Mouse (Mus musculus) MEL (cell line): ENCODE measurements at regions not wholly inside any gene's neighbourhood (a gene's known extent, or its start where the extent isn't known, plus 50 kb on each side); places are given as distances from the start of the nearest gene placed in this dataset.

ENCODE experiments used
- CHD1 ChIP-seq: IDR thresholded peaks from 2 replicates; pipeline ENCODE4 v1.6.1; 2012; ENCODE audit warnings: low read depth, mild to moderate bottlenecking, inconsistent platforms, low read length, improper control_type of control experiment
- CHD2 ChIP-seq: IDR thresholded peaks from 2 replicates; pipeline ENCODE4 v1.6.1; 2011; ENCODE audit warnings: low read length, improper control_type of control experiment
- CTCF ChIP-seq, 3 experiments: IDR thresholded peaks in 2 of 3; conservative IDR thresholded peaks in 1 of 3; 2 replicates each; pipeline ENCODE4 v1.5.1; 2011 to 2012; ENCODE audit warnings: low read length in 3 of 3, low read depth in 2 of 3, mild to moderate bottlenecking in 2 of 3, improper control_type of control experiment in 1 of 3, inconsistent platforms in 1 of 3, mixed read lengths in 1 of 3, moderate library complexity in 1 of 3; ENCODE audit not compliant: control insufficient read depth in 1 of 3, insufficient read depth in 1 of 3, poor library complexity in 1 of 3, severe bottlenecking in 1 of 3
- MXI1 ChIP-seq: IDR thresholded peaks from 2 replicates; pipeline ENCODE4 v1.6.1; 2011; ENCODE audit warnings: mild to moderate bottlenecking, low read depth, low read length, improper control_type of control experiment
- POLR2A ChIP-seq, 2 experiments: IDR thresholded peaks; 2 replicates each; pipeline ENCODE4 v1.6.1; 2011 to 2012; ENCODE audit warnings: low read length in 2 of 2, mild to moderate bottlenecking in 2 of 2, control low read depth in 1 of 2, improper control_type of control experiment in 1 of 2, low read depth in 1 of 2, moderate library complexity in 1 of 2; ENCODE audit not compliant: control insufficient read depth in 1 of 2, insufficient read depth in 1 of 2, poor library complexity in 1 of 2
- POLR2AphosphoS2 ChIP-seq: IDR thresholded peaks from 2 replicates; pipeline ENCODE4 v1.6.1; 2011; ENCODE audit warnings: low read length, improper control_type of control experiment
- SIN3A ChIP-seq: IDR thresholded peaks from 2 replicates; pipeline ENCODE4 v1.6.1; 2012; ENCODE audit warnings: low read length, improper control_type of control experiment, inconsistent platforms

GRCm38 (mm10) chr4:93199811-93200210, 135.5 kb downstream of the Tusc1 start:
- TF ChIP-seq CHD2 (no peak), SIN3A (no peak), CTCF (IDR thresholded peaks at IDR 0.05 in 2 of 3, conservative IDR thresholded peaks at IDR 0.05 in 1 of 3; ENCODE audit: control insufficient read depth in 1 of 3, insufficient read depth in 1 of 3, low read depth in 2 of 3, low read length in 3 of 3, poor library complexity in 1 of 3, severe bottlenecking in 1 of 3) (no peak), POLR2AphosphoS2 (no peak), CHD1 (no peak), MXI1 (no peak), POLR2A (IDR thresholded peaks at IDR 0.05; ENCODE audit: control insufficient read depth in 1 of 2, insufficient read depth in 1 of 2, low read depth in 1 of 2, low read length in 2 of 2, poor library complexity in 1 of 2) (no peak)
